Mouse (Mus musculus) kidney, adult 9 months (tissue): ENCODE results near the gene S100a6.

ENCODE experiments used
- DNase-seq: peaks from one replicate; pipeline ENCODE4 v3.0.0; 2022

Gene S100a6

GRCm38 (mm10) chr3:90629298-90629697 lies 16.6 kb downstream of the S100a6 start:
- DNase-seq = no peak

- DNase-seq = no peak
These were observed 19.3 kb downstream of the S100a6 start for GRCm38 (mm10) chr3:90631984-90632383.

- no peak for DNase-seq
These were observed 26.0 kb downstream of the S100a6 start for GRCm38 (mm10) chr3:90638511-90639275.

- DNase-seq = peak; percentile 33
These were observed 27.0 kb downstream of the S100a6 start for GRCm38 (mm10) chr3:90639511-90640154.

- no peak for DNase-seq
These were observed 28.3 kb downstream of the S100a6 start for GRCm38 (mm10) chr3:90640981-90641380.

GRCm38 (mm10) chr3:90644220-90644619 lies 31.5 kb downstream of the S100a6 start:
- peak; percentile 69 for DNase-seq

- no peak for DNase-seq
These were observed 34.6 kb downstream of the S100a6 start for GRCm38 (mm10) chr3:90647291-90647690.

GRCm38 (mm10) chr3:90648981-90649380 lies 36.3 kb downstream of the S100a6 start:
- DNase-seq = no peak

- DNase-seq = no peak
These were observed 37.1 kb downstream of the S100a6 start for GRCm38 (mm10) chr3:90649832-90650231.

- DNase-seq = peak; percentile 70
These were observed 40.3 kb downstream of the S100a6 start for GRCm38 (mm10) chr3:90652878-90653508.

- DNase-seq = no peak
These were observed 41.0 kb downstream of the S100a6 start, which contains the start of gene S100a7a for GRCm38 (mm10) chr3:90653717-90654116. TSS of gene S100a7a (plus strand) at chr3:90654017.

GRCm38 (mm10) chr3:90657405-90657804 lies 44.7 kb downstream of the S100a6 start:
- DNase-seq = no peak

GRCm38 (mm10) chr3:90659364-90660044 lies 46.8 kb downstream of the S100a6 start:
- no peak for DNase-seq

- DNase-seq = peak; percentile 47
These were observed 51.5 kb downstream of the S100a6 start for GRCm38 (mm10) chr3:90664219-90664618.

GRCm38 (mm10) chr3:90668846-90669245 lies 56.2 kb downstream of the S100a6 start, which contains the start of gene S100a8:
TSS of gene S100a8 (plus strand) at chr3:90668978.
- DNase-seq = no peak
